Mouse (Mus musculus) stomach, postnatal 0 days (tissue): ENCODE results near the gene Myh1.

Experiments used
- CTCF ChIP-seq: IDR thresholded peaks from 2 replicates; pipeline ENCODE4 v1.5.1; 2016; ENCODE audit warnings: antibody characterized with exemption, low read depth, mild to moderate bottlenecking, moderate library complexity
- EP300 ChIP-seq: optimal IDR thresholded peaks from 2 replicates; pipeline ENCODE3; 2016; ENCODE audit warnings: antibody characterized with exemption

- TF ChIP-seq CTCF (no peak), EP300 (no peak)
Measured at GRCm38 (mm10) chr11:67160131-67160530, 39.7 kb upstream of the Myh1 start.
